Mouse (Mus musculus) liver, adult (tissue): ENCODE measurements around the gene Tex12.

Experiments used
- GATA4 ChIP-seq: IDR thresholded peaks from 2 replicates; pipeline ENCODE4 v1.6.1; 2014; ENCODE audit warnings: mild to moderate bottlenecking, low read length; ENCODE audit not compliant: insufficient replicate concordance

Tex12 gene

GRCm38 (mm10) chr9:50533791-50534190 lies 27.3 kb downstream of the Tex12 start:
- TF ChIP-seq GATA4 = no peak

GRCm38 (mm10) chr9:50533328-50533727 lies 27.8 kb downstream of the Tex12 start:
- no peak for TF ChIP-seq GATA4

DNA sequence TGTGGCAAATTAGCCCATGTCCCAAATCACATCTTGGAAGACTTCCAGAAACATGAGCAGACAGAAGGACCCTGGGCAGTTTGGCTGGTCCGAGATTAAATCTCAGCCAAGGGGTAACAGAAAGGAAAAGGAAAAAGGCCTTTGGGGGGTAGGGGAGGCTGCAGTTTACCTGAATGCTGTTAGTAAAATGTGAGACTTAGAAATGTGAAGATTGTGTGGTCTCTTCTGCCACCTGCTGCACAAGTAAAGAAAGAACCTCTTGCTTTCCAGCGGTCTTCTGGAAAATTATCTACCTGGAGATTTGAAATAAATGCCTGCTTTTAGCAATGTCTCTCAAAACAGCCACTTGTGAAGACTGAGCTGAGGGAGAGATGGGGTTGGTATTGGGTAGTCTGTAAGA lies 30.2 kb downstream of the Tex12 start:
- TF ChIP-seq GATA4 = no peak

DNA sequence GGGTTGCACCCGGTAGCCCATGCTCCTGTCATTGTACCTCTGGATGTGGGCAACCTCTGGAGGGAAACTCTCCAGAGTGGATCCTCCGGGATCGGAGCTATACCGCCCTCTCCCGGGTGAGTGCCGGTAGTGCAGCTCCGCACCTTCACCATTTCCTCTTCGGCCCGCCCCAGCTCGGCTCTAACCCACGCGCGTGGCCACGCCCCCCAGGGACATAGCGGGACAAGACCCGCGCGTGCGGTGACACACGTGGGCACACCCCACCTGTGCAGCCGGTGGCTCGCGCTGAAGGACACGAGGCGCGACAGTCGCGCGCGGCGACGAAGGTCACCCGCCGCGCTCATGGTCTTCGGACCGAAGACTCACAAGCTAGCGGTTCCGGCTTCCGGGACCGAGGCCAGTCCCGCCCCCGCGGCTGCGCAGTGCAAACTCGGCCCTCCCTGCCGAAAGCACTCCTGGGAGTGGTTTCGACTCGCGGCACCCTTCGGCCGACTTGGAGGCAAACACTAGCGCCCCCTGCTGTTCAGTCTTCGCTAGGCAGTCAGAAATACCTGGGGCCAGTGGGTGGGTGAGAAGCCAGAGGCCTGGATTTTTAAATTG lies 32.7 kb downstream of the Tex12 start, which contains the start of gene Pts:
Gene Pts (minus strand): TSS at position 432 of the 600 bp plus-strand sequence.
- no peak for TF ChIP-seq GATA4

- no peak for TF ChIP-seq GATA4
These were observed 33.3 kb downstream of the Tex12 start for GRCm38 (mm10) chr9:50527860-50528259.

DNA sequence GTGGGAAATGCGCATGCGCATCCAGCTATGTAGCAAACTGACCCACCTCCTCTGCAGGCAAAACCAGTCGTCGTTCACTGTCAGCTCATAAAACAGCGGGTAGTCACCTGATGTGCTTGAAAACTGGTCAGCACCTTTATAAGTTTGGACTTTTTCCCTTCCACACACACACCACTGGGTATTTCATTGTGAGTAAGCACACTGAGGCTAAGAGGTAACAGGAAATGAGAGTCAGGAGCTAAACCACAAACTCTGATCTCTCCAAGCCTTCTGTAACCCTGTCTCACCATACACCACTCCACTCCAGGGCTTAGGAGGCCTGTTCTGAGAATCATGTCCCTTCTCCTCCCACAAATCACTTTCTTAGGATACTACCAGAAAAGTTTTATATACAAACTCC lies 35.5 kb downstream of the Tex12 start:
- no peak for TF ChIP-seq GATA4

DNA sequence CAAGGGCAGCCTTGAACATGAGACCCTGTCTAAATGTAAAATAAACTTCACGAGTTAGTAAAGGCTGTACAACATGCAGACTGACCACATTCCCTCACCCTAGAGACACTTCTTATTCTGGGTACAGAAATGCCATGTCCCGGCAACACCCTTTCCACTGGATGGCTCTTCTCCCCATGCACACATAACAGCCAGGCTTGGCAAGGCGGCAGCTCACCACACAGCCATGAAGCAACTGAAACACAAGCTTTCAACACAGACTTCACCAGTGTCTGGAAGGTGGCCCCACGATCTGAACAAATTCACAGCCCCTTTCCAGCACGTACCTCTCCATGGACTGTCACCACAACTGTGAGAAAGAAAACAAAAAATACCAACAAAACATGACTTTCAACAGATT lies 36.2 kb downstream of the Tex12 start:
- no peak for TF ChIP-seq GATA4

- no peak for TF ChIP-seq GATA4
These were observed 38.6 kb downstream of the Tex12 start for GRCm38 (mm10) chr9:50522574-50522973.

DNA sequence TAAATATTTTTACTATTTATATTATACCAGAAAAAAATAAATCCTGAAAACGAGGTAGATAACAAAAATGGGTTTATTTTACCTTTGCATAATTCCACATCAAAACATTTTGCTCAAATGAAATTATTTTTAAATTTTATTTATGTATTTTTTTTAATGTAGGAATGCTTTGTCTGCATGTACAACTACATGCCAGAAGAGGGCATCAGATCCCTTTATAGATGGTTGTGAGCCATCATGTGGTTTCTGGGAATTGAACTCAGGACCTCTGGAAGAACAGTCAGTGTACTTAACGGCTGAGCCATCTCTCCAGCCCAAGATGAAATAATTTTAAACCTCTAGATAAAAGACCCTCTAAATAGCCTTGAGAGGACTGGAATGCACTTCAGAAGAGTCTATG lies 39.6 kb downstream of the Tex12 start:
- no peak for TF ChIP-seq GATA4

GRCm38 (mm10) chr9:50520748-50521147 lies 40.4 kb downstream of the Tex12 start:
- no peak for TF ChIP-seq GATA4

GRCm38 (mm10) chr9:50518781-50519180 lies 42.3 kb downstream of the Tex12 start:
- no peak for TF ChIP-seq GATA4

DNA sequence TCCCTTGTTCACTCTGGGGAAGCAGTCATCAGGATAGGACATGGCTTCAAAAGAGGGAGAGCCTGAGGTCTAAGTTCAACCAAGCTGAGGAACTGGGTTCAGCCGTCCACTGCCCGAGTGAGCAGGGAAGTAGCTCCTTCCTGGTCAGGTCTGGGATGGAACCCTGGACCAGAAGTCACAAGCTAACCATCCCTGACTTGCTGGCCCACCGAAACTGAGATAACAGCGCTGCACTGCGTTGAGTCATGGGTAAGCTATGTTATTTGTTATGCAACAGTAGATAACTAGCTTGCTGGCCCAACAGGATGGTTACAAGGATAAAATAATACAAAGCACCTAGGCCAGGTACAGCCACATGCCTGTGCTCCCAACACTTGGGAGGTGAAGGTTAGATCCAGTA lies 45.7 kb downstream of the Tex12 start:
- TF ChIP-seq GATA4 = no peak

- peak; percentile 87 for TF ChIP-seq GATA4
These were observed 53.6 kb downstream of the Tex12 start for GRCm38 (mm10) chr9:50507570-50507969.
